Mouse (Mus musculus): ENCODE measurements around the gene Klf2.

DNA sequence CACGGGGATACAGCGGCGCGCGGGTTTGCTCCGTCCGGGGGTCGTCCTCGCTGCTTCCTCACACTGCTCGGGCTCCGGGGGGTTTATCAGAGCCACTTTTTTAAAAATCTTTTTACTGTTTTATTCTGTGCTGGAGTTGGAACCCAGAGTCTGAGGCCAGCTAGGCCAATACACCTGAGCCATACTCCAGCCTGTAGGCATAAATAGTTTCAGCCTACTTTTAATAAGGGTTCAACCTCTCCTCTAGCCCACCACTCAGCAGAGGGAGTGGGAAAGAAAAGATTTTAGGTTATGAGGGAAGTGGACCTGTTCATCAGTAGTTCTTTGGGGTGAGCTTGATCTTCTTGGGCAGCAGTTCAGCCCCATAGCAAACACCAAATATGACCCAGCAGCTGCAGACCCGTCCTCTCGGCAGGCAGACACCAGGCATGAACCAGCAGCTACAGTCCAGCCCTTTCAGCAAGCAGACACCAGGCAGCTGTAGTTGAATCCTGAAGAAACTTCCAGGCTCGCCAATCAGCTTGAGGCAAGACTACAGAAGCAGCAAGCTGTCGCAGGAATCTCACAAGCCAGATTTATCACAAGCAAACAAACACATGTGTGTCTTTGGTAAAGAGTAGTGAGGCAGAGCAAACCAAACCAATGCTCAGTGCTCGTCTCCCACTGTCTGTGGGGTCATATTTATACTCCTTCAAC, 13.5 kb upstream of the Klf2 start, which contains the start of gene Gm10282:
- TF ChIP-seq CTCF (IDR thresholded peaks at IDR 0.05; ENCODE audit: low read depth) (no peak), EP300 (IDR thresholded peaks at IDR 0.05; ENCODE audit: low read depth) (no peak)

Measured in liver, postnatal 0 days (tissue).